8 mouse cellular contexts compared by ENCODE assay signal in genomic region chr19:59939711-59940110, GRCm38 (mm10). TPM values are rescaled to one million over a fixed set of nuclear protein-coding genes. Genes with fewer than 3 reads are reported as not detected.
DNase-seq lines count a peak whose midpoint lies in the region; ATAC-seq and TF ChIP-seq lines count a peak whose summit lies in the region.
"Had no signal": no experiment of that assay in that cellular context is flagged by ENCODE, and none has a peak within 500 bp of the region (broad histone marks: within the 10 kb centered on the region; RNA-seq: fewer than 3 reads in every experiment).

No protein-coding gene starts in this region.

- DNase-seq in hindbrain, postnatal 0 days (ENCODE audit: low spot score) = no peak
- DNase-seq in embryonic facial prominence, embryonic 10.5 days (ENCODE audit: low spot score) = peak; percentile 17
- DNase-seq in fibroblast of lung, adult 2 months (ENCODE audit: low read depth) = peak; percentile 57
- DNase-seq in left cerebral cortex, adult 8-10 months (ENCODE audit: low spot score in 2 of 2) = no peak
- DNase-seq: gastrocnemius, postnatal 14 days had no signal

- no peaks in the 10 kb centered on the region for H3K27me3 ChIP-seq in hindbrain, embryonic 15.5 days
- no peaks in the 10 kb centered on the region for H3K27me3 ChIP-seq in hindbrain, postnatal 0 days (ENCODE audit: insufficient read depth, low read length)
- no peaks in the 10 kb centered on the region; the same call in 1 of the 2 replicates for H3K27me3 ChIP-seq in embryonic facial prominence, embryonic 10.5 days (replicated peaks; ENCODE audit: low read depth, poor library complexity, severe bottlenecking)
- no peaks in the 10 kb centered on the region for H3K27me3 ChIP-seq in limb, embryonic 13.5 days

- H3K27ac ChIP-seq in hindbrain, embryonic 15.5 days (replicated peaks) = no peak overlapping the region
- H3K27ac ChIP-seq in hindbrain, postnatal 0 days = no peak overlapping the region
- no peak overlapping the region for H3K27ac ChIP-seq in embryonic facial prominence, embryonic 10.5 days (replicated peaks)
- H3K27ac ChIP-seq in limb, embryonic 13.5 days = no peak overlapping the region

- no peak overlapping the region for H3K4me3 ChIP-seq in hindbrain, embryonic 15.5 days
- no peak overlapping the region for H3K4me3 ChIP-seq in hindbrain, postnatal 0 days (ENCODE audit: low read length)
- H3K4me3 ChIP-seq in embryonic facial prominence, embryonic 10.5 days = no peak overlapping the region
- H3K4me3 ChIP-seq in limb, embryonic 13.5 days = no peak overlapping the region; the same call in 1 of the 2 replicates

- no peak overlapping the region for H3K9ac ChIP-seq in hindbrain, embryonic 15.5 days
- H3K9ac ChIP-seq in hindbrain, postnatal 0 days (replicated peaks; ENCODE audit: low read length) = no peak overlapping the region
- no peak overlapping the region for H3K9ac ChIP-seq in limb, embryonic 13.5 days

- TF ChIP-seq CTCF in hindbrain, postnatal 0 days (IDR thresholded peaks at IDR 0.05; ENCODE audit: low read depth) = no peak

- ATAC-seq in hindbrain, embryonic 15.5 days (ENCODE audit: low FRiP score, low read depth) = no peak
- ATAC-seq in hindbrain, postnatal 0 days = no peak
- ATAC-seq in limb, embryonic 13.5 days (ENCODE audit: low FRiP score, low read depth) = no peak
- ATAC-seq in granulocyte monocyte progenitor cell, adult 5-6 weeks (replicated peaks; ENCODE audit: poor library complexity, severe bottlenecking) = no peak

- H3K4me2 ChIP-seq in hindbrain, embryonic 15.5 days = 0 out of 2 replicates have a peak overlapping the region, but pooled peaks have one; percentile 28
- no peak overlapping the region for H3K4me2 ChIP-seq in hindbrain, postnatal 0 days (ENCODE audit: low read depth, low read length)
- H3K4me2 ChIP-seq in limb, embryonic 13.5 days (replicated peaks) = peak overlapping the region; percentile 39

- WGBS in hindbrain, embryonic 15.5 days = 74% methylated on average over 5 of the region's 5 CpGs
- WGBS in hindbrain, postnatal 0 days = 65% methylated on average over 5 of the region's 5 CpGs
- 77% methylated on average over 5 of the region's 5 CpGs for WGBS in embryonic facial prominence, embryonic 10.5 days
- 39% methylated on average over 5 of the region's 5 CpGs for WGBS in limb, embryonic 13.5 days

- H3K36me3 ChIP-seq in hindbrain, embryonic 15.5 days = 0 out of 2 replicates have a peak, but pooled peaks cover 5% of the 10 kb centered on the region
- H3K36me3 ChIP-seq in hindbrain, postnatal 0 days (ENCODE audit: insufficient read depth, low read length) = no peaks in the 10 kb centered on the region
- no peaks in the 10 kb centered on the region; the same call in 1 of the 2 replicates for H3K36me3 ChIP-seq in embryonic facial prominence, embryonic 10.5 days (replicated peaks)
- peaks cover 10% of the 10 kb centered on the region; the same call in 1 of the 2 replicates for H3K36me3 ChIP-seq in limb, embryonic 13.5 days

- H3K4me1 ChIP-seq in hindbrain, embryonic 15.5 days (replicated peaks) = peaks cover 29% of the 10 kb centered on the region
- H3K4me1 ChIP-seq in hindbrain, postnatal 0 days (ENCODE audit: insufficient read depth, low read length) = peaks cover 6% of the 10 kb centered on the region; the same call in 1 of the 2 replicates
- H3K4me1 ChIP-seq in embryonic facial prominence, embryonic 10.5 days = peaks cover 36% of the 10 kb centered on the region
- peaks cover 33% of the 10 kb centered on the region for H3K4me1 ChIP-seq in limb, embryonic 13.5 days

- no peaks in the 10 kb centered on the region for H3K9me3 ChIP-seq in hindbrain, embryonic 15.5 days
- H3K9me3 ChIP-seq in hindbrain, postnatal 0 days (ENCODE audit: low read length) = no peaks in the 10 kb centered on the region
- no peaks in the 10 kb centered on the region for H3K9me3 ChIP-seq in embryonic facial prominence, embryonic 10.5 days
- no peaks in the 10 kb centered on the region for H3K9me3 ChIP-seq in limb, embryonic 13.5 days

RNA-seq across cellular contexts. Expression of gene Rab11fip2, which starts 3.7 kb away (rescaled TPM):
- polyA plus RNA-seq in hindbrain, embryonic 15.5 days (2015; fragmentation: Nextera tagmentation; extraction: Ambion mirVana) = 9.8 and 10.1 TPM in 2 replicates
- total RNA-seq in hindbrain, postnatal 0 days (2014; rRNA removed) = 25.5 and 26.7 TPM in 2 replicates
- 10.1 and 10.4 TPM in 2 replicates for polyA plus RNA-seq in hindbrain, postnatal 0 days (2015; fragmentation: Nextera tagmentation; extraction: Ambion mirVana)
- 3.0 and 3.6 TPM in 2 replicates for polyA plus RNA-seq in embryonic facial prominence, embryonic 10.5 days (2016; fragmentation: Nextera tagmentation; extraction: Ambion mirVana)
- 7.8 and 8.1 TPM in 2 replicates for polyA plus RNA-seq in limb, embryonic 13.5 days (2015; fragmentation: Nextera tagmentation; extraction: Ambion mirVana)
- 10 to 100 TPM; 64.0 to 78.2 (median 73.3) TPM for total RNA-seq in left cerebral cortex, adult 8-10 months (2022)
- 7.6 and 10.7 TPM in 2 replicates for total RNA-seq in granulocyte monocyte progenitor cell, adult 5-6 weeks (2014; fragmentation: Nextera tagmentation)
- 9.9 and 12.6 TPM in 2 replicates for total RNA-seq in granulocyte monocyte progenitor cell, adult 5-6 weeks (2017)

Comparison
In these comparisons a context has a peak if more than half of its experiments do, and no peak if none do; other contexts are left out.
1. DNase-seq: peak in embryonic facial prominence, embryonic 10.5 days (single experiment) and fibroblast of lung, adult 2 months (single experiment); none in hindbrain, postnatal 0 days (single experiment) and left cerebral cortex, adult 8-10 months (0 of 2).